ENCODE assay signal across 8 mouse cellular contexts in genomic region chr1:153308915-153309296, GRCm38 (mm10). TPM values are rescaled to one million over a fixed set of nuclear protein-coding genes. Genes with fewer than 3 reads are reported as not detected.
DNase-seq lines count a peak whose midpoint lies in the region; ATAC-seq and TF ChIP-seq lines count a peak whose summit lies in the region.

No protein-coding gene starts in this region.

- no peak for TF ChIP-seq POLR2A in liver, adult 2 months (IDR thresholded peaks at IDR 0.05; ENCODE audit: extremely low read depth, insufficient read depth, low read length)
- TF ChIP-seq POLR2A in thymus, adult 2 months (IDR thresholded peaks at IDR 0.05; ENCODE audit: control insufficient read depth, extremely low read depth, insufficient read depth, low read length, poor library complexity): no peak

- H3K4me1 ChIP-seq in liver, adult 2 months (ENCODE audit: control insufficient read depth, insufficient read depth, low read length): peaks cover 15% of the 10 kb centered on the region
- H3K4me1 ChIP-seq in liver, embryonic 12.5 days: peaks cover 72% of the 10 kb centered on the region
- H3K4me1 ChIP-seq in embryonic facial prominence, embryonic 10.5 days: peaks cover 24% of the 10 kb centered on the region
- H3K4me1 ChIP-seq in heart, embryonic 15.5 days (replicated peaks): peaks cover 55% of the 10 kb centered on the region
- peaks cover 37% of the 10 kb centered on the region for H3K4me1 ChIP-seq in thymus, adult 2 months (replicated peaks; ENCODE audit: control insufficient read depth, insufficient read depth, low read length)

- H3K36me3 ChIP-seq in liver, adult 2 months (ENCODE audit: control insufficient read depth, insufficient read depth, low read length): no peaks in the 10 kb centered on the region
- H3K36me3 ChIP-seq in liver, embryonic 12.5 days: no peaks in the 10 kb centered on the region; the same call in 1 of the 2 replicates
- peaks cover 6% of the 10 kb centered on the region; the same call in 1 of the 2 replicates for H3K36me3 ChIP-seq in embryonic facial prominence, embryonic 10.5 days (replicated peaks)
- no peaks in the 10 kb centered on the region for H3K36me3 ChIP-seq in heart, embryonic 15.5 days
- no peaks in the 10 kb centered on the region for H3K36me3 ChIP-seq in thymus, adult 2 months (ENCODE audit: control insufficient read depth, insufficient read depth, low read length)

- H3K27me3 ChIP-seq in liver, adult 2 months (ENCODE audit: control insufficient read depth, insufficient read depth, low read length): no peaks in the 10 kb centered on the region
- H3K27me3 ChIP-seq in liver, embryonic 12.5 days (replicated peaks): no peaks in the 10 kb centered on the region
- H3K27me3 ChIP-seq in embryonic facial prominence, embryonic 10.5 days (replicated peaks; ENCODE audit: low read depth, poor library complexity, severe bottlenecking): no peaks in the 10 kb centered on the region
- no peaks in the 10 kb centered on the region for H3K27me3 ChIP-seq in heart, embryonic 15.5 days
- no peaks in the 10 kb centered on the region for H3K27me3 ChIP-seq in thymus, adult 2 months (ENCODE audit: control insufficient read depth, insufficient read depth, low read length)

- H3K9me3 ChIP-seq in liver, embryonic 12.5 days (replicated peaks): no peaks in the 10 kb centered on the region
- no peaks in the 10 kb centered on the region for H3K9me3 ChIP-seq in embryonic facial prominence, embryonic 10.5 days
- no peaks in the 10 kb centered on the region for H3K9me3 ChIP-seq in heart, embryonic 15.5 days (replicated peaks)

- H3K4me3 ChIP-seq in liver, adult 2 months (ENCODE audit: insufficient read depth, low read depth, low read length): no peak overlapping the region
- H3K4me3 ChIP-seq in liver, embryonic 12.5 days: no peak overlapping the region
- H3K4me3 ChIP-seq in embryonic facial prominence, embryonic 10.5 days: no peak overlapping the region
- no peak overlapping the region for H3K4me3 ChIP-seq in heart, embryonic 15.5 days
- H3K4me3 ChIP-seq in thymus, adult 2 months (ENCODE audit: control insufficient read depth, insufficient read depth, low read length): no peak overlapping the region

- H3K9ac ChIP-seq in liver, adult 2 months (ENCODE audit: low read depth, low read length): 0 out of 2 replicates have a peak overlapping the region, but pooled peaks have one; percentile 3
- no peak overlapping the region for H3K9ac ChIP-seq in liver, embryonic 12.5 days
- H3K9ac ChIP-seq in heart, embryonic 15.5 days: peak overlapping the region; percentile 35; the same call in 1 of the 2 replicates

- no peak overlapping the region for H3K4me2 ChIP-seq in liver, embryonic 12.5 days
- peak overlapping the region; percentile 26 for H3K4me2 ChIP-seq in heart, embryonic 15.5 days

- TF ChIP-seq CTCF in liver, adult 2 months (IDR thresholded peaks at IDR 0.05; ENCODE audit: low read depth, low read length): no peak
- TF ChIP-seq CTCF in thymus, adult 2 months (IDR thresholded peaks at IDR 0.05; ENCODE audit: borderline replicate concordance, control insufficient read depth, extremely low read depth, insufficient read depth, low read length, poor library complexity): no peak

- peak overlapping the region; percentile 30; the same call in 1 of the 2 replicates for H3K27ac ChIP-seq in liver, adult 2 months (replicated peaks; ENCODE audit: insufficient read depth, low read depth, low read length)
- no peak overlapping the region for H3K27ac ChIP-seq in liver, embryonic 12.5 days
- no peak overlapping the region for H3K27ac ChIP-seq in embryonic facial prominence, embryonic 10.5 days (replicated peaks)
- H3K27ac ChIP-seq in heart, embryonic 15.5 days: peak overlapping the region; percentile 84
- peak overlapping the region; percentile 88 for H3K27ac ChIP-seq in thymus, adult 2 months (ENCODE audit: control insufficient read depth, insufficient read depth, low read length)

- no peak for ATAC-seq in liver, embryonic 12.5 days
- no peak for ATAC-seq in heart, embryonic 15.5 days (replicated peaks; ENCODE audit: insufficient number of reproducible peaks, insufficient read depth, low FRiP score, low read depth)
- peak; percentile 48; the same call in 1 of the 2 replicates for ATAC-seq in megakaryocyte progenitor cell, adult 5-6 weeks (replicated peaks; ENCODE audit: poor library complexity)

- 41% methylated on average over 10 of the region's 10 CpGs for WGBS in liver, adult 2 months
- WGBS in liver, embryonic 12.5 days (ENCODE audit: insufficient replicate concordance): 62% methylated on average over 10 of the region's 10 CpGs
- WGBS in embryonic facial prominence, embryonic 10.5 days: 73% methylated on average over 10 of the region's 10 CpGs
- WGBS in heart, embryonic 15.5 days: 46% methylated on average over 10 of the region's 10 CpGs
- 38% methylated on average over 10 of the region's 10 CpGs for WGBS in thymus, adult 2 months

- DNase-seq in liver, adult 2 months (ENCODE audit: extremely low read depth, low read depth, low spot score): no peak
- peak; percentile 30 for DNase-seq in embryonic facial prominence, embryonic 10.5 days (ENCODE audit: low spot score)
- peak; percentile 29 for DNase-seq in thymus, adult 2 months
- no peak for DNase-seq in ovary, adult 18-20 months (ENCODE audit: low spot score)
- DNase-seq in adrenal gland, adult 18-20 months (ENCODE audit: low spot score in 2 of 2): no peak

- H3K79me2 ChIP-seq in liver, adult 2 months (ENCODE audit: control insufficient read depth, insufficient read depth, low read length): no peaks in the 10 kb centered on the region

RNA-seq across cellular contexts. Expression of gene Lamc1, which starts 23.7 kb away (rescaled TPM):
- 8.1 and 9.1 TPM in 2 replicates for total RNA-seq in liver, adult 2 months (2014; rRNA removed)
- 9.8 and 11.5 TPM in 2 replicates for polyA plus RNA-seq in liver, adult 2 months (2012; rRNA removed)
- 14.8 and 15.7 TPM in 2 replicates for polyA plus RNA-seq in liver, embryonic 12.5 days (2016; fragmentation: Nextera tagmentation; extraction: Ambion mirVana)
- polyA plus RNA-seq in embryonic facial prominence, embryonic 10.5 days (2016; fragmentation: Nextera tagmentation; extraction: Ambion mirVana): 26.5 and 28.4 TPM in 2 replicates
- 74.3 and 85.4 TPM in 2 replicates for polyA plus RNA-seq in heart, embryonic 15.5 days (2015; fragmentation: Nextera tagmentation; extraction: Ambion mirVana)
- total RNA-seq in megakaryocyte progenitor cell, adult 5-6 weeks (2015): 2.6 and 4.4 TPM in 2 replicates
- 2.2 and 2.9 TPM in 2 replicates for total RNA-seq in megakaryocyte progenitor cell, adult 5-6 weeks (2017)
- polyA plus RNA-seq in thymus, adult 2 months (2012; rRNA removed): 30.3 and 30.5 TPM in 2 replicates
- 10 to 100 TPM; 54.5 to 66.2 TPM for total RNA-seq in adrenal gland, adult 18-20 months (2021)

Comparison
In these comparisons a context has a peak if more than half of its experiments do, and no peak if none do; other contexts are left out.
1. H3K27ac ChIP-seq: peak in liver, adult 2 months (single experiment), heart, embryonic 15.5 days (single experiment) and thymus, adult 2 months (single experiment); none in liver, embryonic 12.5 days (single experiment) and embryonic facial prominence, embryonic 10.5 days (single experiment).
2. DNase-seq: peak in embryonic facial prominence, embryonic 10.5 days (single experiment) and thymus, adult 2 months (single experiment); none in liver, adult 2 months (single experiment), ovary, adult 18-20 months (single experiment) and adrenal gland, adult 18-20 months (0 of 2).